Mouse (Mus musculus) frontal cortex, postnatal 36 days (tissue): ENCODE results near the gene Olfr790.

ENCODE experiments used
- DNase-seq, 2 experiments: peaks; one replicate each; pipeline ENCODE4 v3.0.0; 2022; ENCODE audit warnings: low spot score in 2 of 2

The Olfr790 gene

GRCm38 (mm10) chr10:129498192-129498591 is at the start of gene Olfr790:
Gene Olfr790, plus strand, starts transcription at chr10:129498492.
- no peak for DNase-seq

- DNase-seq, result no peak
Observed at GRCm38 (mm10) chr10:129461562-129461961, 36.7 kb upstream of the Olfr790 start, which contains the start of gene Olfr787. Gene Olfr787, plus strand, starts transcription at chr10:129461862.

GRCm38 (mm10) chr10:129470698-129471097 is 27.6 kb upstream of the Olfr790 start, which contains the start of gene Olfr788:
Gene Olfr788, plus strand, starts transcription at chr10:129470998.
- no peak for DNase-seq

GRCm38 (mm10) chr10:129473256-129473655 is 25.0 kb upstream of the Olfr790 start:
- no peak for DNase-seq

GRCm38 (mm10) chr10:129473723-129474122 is 24.6 kb upstream of the Olfr790 start:
- DNase-seq, result no peak

GRCm38 (mm10) chr10:129484452-129484851 is 13.8 kb upstream of the Olfr790 start, which contains the start of gene Olfr789:
Gene Olfr789, plus strand, starts transcription at chr10:129484752.
- no peak for DNase-seq

GRCm38 (mm10) chr10:129490101-129490500 is 8.2 kb upstream of the Olfr790 start:
- DNase-seq, result peak; percentile 18 to 46

- DNase-seq, result no peak
Observed at GRCm38 (mm10) chr10:129521492-129521891, 23.2 kb downstream of the Olfr790 start, which contains the start of gene Olfr791. Gene Olfr791, plus strand, starts transcription at chr10:129521792.

- DNase-seq, result no peak
Observed at GRCm38 (mm10) chr10:129538862-129539261, 40.6 kb downstream of the Olfr790 start, which contains the start of gene Olfr792. Gene Olfr792, plus strand, starts transcription at chr10:129539162.

GRCm38 (mm10) chr10:129549354-129549753 is 51.1 kb downstream of the Olfr790 start:
- peak; percentile 10 to 14 for DNase-seq
